Mouse (Mus musculus) activated CD4-positive, CD25-positive, alpha-beta regulatory T cell (primary cell): ENCODE measurements around the gene Slc6a13. TPM values are rescaled to one million over a fixed set of nuclear protein-coding genes. Genes with fewer than 3 reads are reported as not detected.

ENCODE experiments used
- polyA plus RNA-seq, 2 experiments: library from polyadenylated mRNA; unstranded; fragments of 100-300 nt; shearing (Covaris generic); gene quantifications; one replicate each; pipeline ENCODE4 v1.2.1; 2017

Slc6a13 gene
- under 1 TPM; 0.30 to 0.31 TPM for polyA plus RNA-seq

DNA sequence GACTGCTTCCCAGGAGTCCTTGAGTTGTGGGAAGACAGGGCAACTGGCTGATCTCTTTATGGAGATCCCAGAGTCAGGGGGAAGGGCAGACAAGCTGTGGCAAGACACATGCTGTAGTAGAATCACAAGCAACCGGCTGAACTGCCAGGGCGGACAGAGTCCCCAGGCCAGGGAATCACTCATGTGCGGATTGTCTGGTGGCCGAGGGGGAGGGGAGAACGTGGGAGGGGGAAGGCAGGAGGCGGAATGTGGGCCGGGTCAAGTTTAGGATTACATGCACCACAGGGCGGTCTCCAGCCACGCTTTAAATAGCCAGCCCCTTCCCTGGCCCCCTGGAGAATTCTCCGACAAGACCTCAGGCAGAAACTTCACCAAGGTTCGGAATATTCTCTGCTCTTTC is at the start of gene Slc6a13:
TSS of gene Slc6a13 (plus strand) at position 274 of the 400 bp plus-strand sequence.

DNA sequence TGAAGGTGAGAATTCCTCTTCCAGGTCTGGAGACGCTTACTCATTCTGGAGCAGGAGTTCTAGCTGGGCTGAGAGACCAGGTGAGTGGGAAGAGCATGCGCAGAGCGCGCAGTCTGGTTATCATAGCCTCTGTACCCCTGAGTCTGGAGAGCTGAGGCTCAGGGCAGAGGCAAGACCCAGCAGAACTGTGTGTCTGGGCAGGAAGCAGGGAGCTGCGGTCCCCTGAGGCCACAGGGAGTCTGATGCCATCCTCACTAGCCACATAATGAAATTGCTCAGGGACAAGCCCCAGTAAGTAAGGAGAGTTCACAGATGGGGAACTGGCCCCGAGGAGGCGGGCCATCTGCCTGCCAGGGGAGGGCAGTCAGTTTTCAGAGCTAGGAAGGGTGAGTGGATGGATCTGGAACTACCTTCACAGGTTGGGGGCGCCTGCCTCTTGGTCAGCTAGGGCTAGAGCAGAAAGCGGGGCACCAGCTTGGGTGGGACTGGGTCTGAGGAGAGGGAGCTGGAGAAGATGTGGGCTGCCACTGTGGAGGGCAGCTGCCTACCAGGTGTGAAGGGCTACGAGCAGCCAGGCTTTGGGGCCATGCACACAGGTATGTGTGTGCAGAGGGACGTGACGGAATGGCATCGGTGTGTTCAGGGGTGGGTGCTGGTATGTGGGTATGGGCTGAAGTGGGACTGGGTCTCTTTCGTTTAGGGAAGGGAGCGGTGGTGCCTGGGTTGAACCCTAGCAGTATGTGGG is 43.2 kb downstream of the Slc6a13 start, which contains the start of gene Slc6a12:
TSS of gene Slc6a12 (plus strand) at position 51 of the 745 bp plus-strand sequence.

Other genes starting within 250 kb of the Slc6a13 start
- gene Mical3, start 169.2 kb upstream of the Slc6a13 start, polyA plus RNA-seq: 1 to 10 TPM; 7.8 to 9.2 TPM
- 1 to 10 TPM; 4.6 to 5.4 TPM for gene Pex26, start 116.6 kb upstream of the Slc6a13 start, polyA plus RNA-seq
- under 1 TPM in 1 of 2 experiments, not detected in 1; 0.17 TPM for gene Tuba8, start 89.5 kb upstream of the Slc6a13 start, polyA plus RNA-seq
- 10 to 100 TPM; 43.1 to 57.3 TPM for gene Usp18, start 54.3 kb upstream of the Slc6a13 start, polyA plus RNA-seq
- not detected for gene Slc6a12, start 42.8 kb downstream of the Slc6a13 start, polyA plus RNA-seq
- gene Iqsec3, start 173.5 kb downstream of the Slc6a13 start, polyA plus RNA-seq: not detected